Mouse (Mus musculus) cerebellum, adult 2 months (tissue): ENCODE data around the gene U2af2.

ENCODE experiments used
- CTCF ChIP-seq: fragments of 200-500 bp; IDR thresholded peaks from 2 replicates; pipeline ENCODE4 v1.5.1; 2011; ENCODE audit warnings: low read depth, mild to moderate bottlenecking, control low read depth, low read length, moderate library complexity, borderline replicate concordance; ENCODE audit not compliant: insufficient read depth
- POLR2A ChIP-seq: fragments of 200-500 bp; IDR thresholded peaks from 2 replicates; pipeline ENCODE4 v1.6.1; 2011; ENCODE audit warnings: low read length, control low read depth, borderline replicate concordance; ENCODE audit not compliant: insufficient read depth

- TF ChIP-seq CTCF (no peak), POLR2A (no peak)
Observed at GRCm38 (mm10) chr7:5087886-5088285, 25.9 kb downstream of the U2af2 start.
